Mouse (Mus musculus): ENCODE data around the gene Mxd4. TPM values are rescaled to one million over a fixed set of nuclear protein-coding genes. Genes with fewer than 3 reads are reported as not detected.

Gene Mxd4
- polyA plus RNA-seq, 1 experiment from 2014 or later: 34.2 TPM

DNA sequence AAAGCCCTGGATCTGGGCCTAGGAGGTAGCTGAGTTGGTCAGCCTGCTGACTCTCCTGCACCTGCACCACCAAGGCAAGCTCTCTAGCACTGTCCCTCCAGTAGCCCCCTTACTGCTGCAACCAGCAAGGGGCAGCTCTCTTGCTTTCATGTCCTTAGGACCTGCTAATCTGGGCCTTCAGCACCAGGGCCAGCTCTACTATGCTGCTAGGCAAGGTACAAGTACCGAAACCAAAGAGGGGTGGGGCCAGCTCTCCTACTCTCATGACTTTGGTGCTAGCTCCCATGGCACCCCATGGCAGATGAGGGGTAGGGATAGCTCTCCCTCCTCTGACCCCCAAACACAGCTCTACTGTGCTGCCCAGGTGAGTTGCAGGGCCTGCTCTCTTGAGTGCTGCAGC is 63.4 kb downstream of the Mxd4 start:
- 11% methylated on average over 1 of the region's 1 CpGs for WGBS
- no peaks in the 10 kb centered on the region for H3K27me3 ChIP-seq (ENCODE audit: control insufficient read depth, insufficient read depth, low read length)

More for the DNA sequence above, 63.4 kb downstream of the Mxd4 start:
- H3K9ac ChIP-seq (ENCODE audit: low read length): no peak overlapping the region
- no peaks in the 10 kb centered on the region for H3K4me1 ChIP-seq (ENCODE audit: control insufficient read depth in 2 of 2, insufficient read depth in 2 of 2, low read length in 2 of 2)
- no peak for ATAC-seq (ENCODE audit: insufficient number of reproducible peaks, insufficient read depth, low FRiP score, low read depth)
- H3K4me2 ChIP-seq (ENCODE audit: low read length): no peak overlapping the region
- H3K36me3 ChIP-seq (ENCODE audit: control insufficient read depth, insufficient read depth, low read length): no peaks in the 10 kb centered on the region
- no peaks in the 10 kb centered on the region for H3K9me3 ChIP-seq (ENCODE audit: control insufficient read depth, low read length)
- H3K27ac ChIP-seq (replicated peaks in 1 of 2; ENCODE audit: control insufficient read depth in 1 of 2, insufficient read depth in 1 of 2, low read depth in 2 of 2, low read length in 2 of 2): no peak overlapping the region
- H3K4me3 ChIP-seq (ENCODE audit: control insufficient read depth in 1 of 2, insufficient read depth in 1 of 2, low read depth in 1 of 2, low read length in 2 of 2): no peak overlapping the region

Other genes starting within 250 kb of the Mxd4 start
- gene Gm1673, start 204.3 kb downstream of the Mxd4 start, polyA plus RNA-seq (2014; fragmentation: Nextera tagmentation; extraction: Ambion mirVana): 49.5 and 66.7 TPM in 2 replicates
- 0.57 and 0.66 TPM in 2 replicates for gene Nat8l, start 191.7 kb downstream of the Mxd4 start, polyA plus RNA-seq (2014; fragmentation: Nextera tagmentation; extraction: Ambion mirVana)
- 0.47 and 1.0 TPM in 2 replicates for gene Poln, start 18.3 kb downstream of the Mxd4 start, polyA plus RNA-seq (2014; fragmentation: Nextera tagmentation; extraction: Ambion mirVana)
- 18.4 and 20.0 TPM in 2 replicates for gene Haus3, start 18.2 kb downstream of the Mxd4 start, polyA plus RNA-seq (2014; fragmentation: Nextera tagmentation; extraction: Ambion mirVana)
- gene Zfyve28, start 100.7 kb upstream of the Mxd4 start, polyA plus RNA-seq (2014; fragmentation: Nextera tagmentation; extraction: Ambion mirVana): 0.32 and 0.42 TPM in 2 replicates
- gene Cfap99, start 100.9 kb upstream of the Mxd4 start, polyA plus RNA-seq (2014; fragmentation: Nextera tagmentation; extraction: Ambion mirVana): 0.09 TPM in 1 of 2 replicates, not detected in the other
- gene Rnf4, start 148.6 kb upstream of the Mxd4 start, polyA plus RNA-seq (2014; fragmentation: Nextera tagmentation; extraction: Ambion mirVana): 116 and 120 TPM in 2 replicates
- 10.3 and 10.6 TPM in 2 replicates for gene Fam193a, start 182.2 kb upstream of the Mxd4 start, polyA plus RNA-seq (2014; fragmentation: Nextera tagmentation; extraction: Ambion mirVana)